Mouse (Mus musculus) olfactory bulb, adult 2 months (tissue): ENCODE results near the gene Sertad1. TPM values are rescaled to one million over a fixed set of nuclear protein-coding genes. Genes with fewer than 3 reads are reported as not detected.

ENCODE experiments used
- H3K27ac ChIP-seq: fragments of 200-500 bp; 2 replicates; pipeline ENCODE4 v1.5.1; 2012; ENCODE audit warnings: low read depth, low read length; ENCODE audit not compliant: insufficient read depth
- H3K4me1 ChIP-seq: fragments of 200-500 bp; 2 replicates; pipeline ENCODE4 v1.6.1; 2012; ENCODE audit warnings: low read length; ENCODE audit not compliant: control insufficient read depth, insufficient read depth
- H3K4me3 ChIP-seq: fragments of 200-500 bp; 2 replicates; pipeline ENCODE4 v1.5.1; 2012; ENCODE audit warnings: mild to moderate bottlenecking, low read depth, low read length, moderate library complexity; ENCODE audit not compliant: insufficient read depth
- CTCF ChIP-seq: fragments of 200-500 bp; IDR thresholded peaks from 2 replicates; pipeline ENCODE4 v1.5.1; 2012; ENCODE audit warnings: low read depth, mild to moderate bottlenecking, low read length, moderate library complexity; ENCODE audit not compliant: insufficient read depth
- POLR2A ChIP-seq: fragments of 200-500 bp; IDR thresholded peaks from 2 replicates; pipeline ENCODE4 v1.6.1; 2012; ENCODE audit warnings: mild to moderate bottlenecking, low read depth, low read length, moderate library complexity; ENCODE audit not compliant: insufficient read depth
- WGBS: fragments of 180-500 bp; shearing (Covaris S2); methylation state at CpG from one replicate; pipeline ENCODE4 v1.1.7; 2018; 5-methylcytosine and 5-hydroxymethylcytosine counted together
- polyA plus RNA-seq: library from polyadenylated mRNA; stranded (reverse); fragments of >200 nt; gene quantifications from 2 replicates; pipeline ENCODE4 v1.2.4, GENCODE M21; 2012; ENCODE audit warnings: low replicate concordance; ENCODE audit not compliant: missing spikeins, insufficient read depth, insufficient read length

Sertad1 gene
- polyA plus RNA-seq, 1 experiment, result not detected

- no peak for TF ChIP-seq POLR2A
- peak; percentile 89 for TF ChIP-seq CTCF
- no peak overlapping the region for H3K27ac ChIP-seq
- WGBS, result 21% methylated on average over 10 of the region's 10 CpGs
- H3K4me1 ChIP-seq, result peaks cover 6% of the 10 kb centered on the region
- no peak overlapping the region for H3K4me3 ChIP-seq
Measured at GRCm38 (mm10) chr7:27526039-27526827, 39.5 kb downstream of the Sertad1 start.

GRCm38 (mm10) chr7:27529070-27529469 is 42.4 kb downstream of the Sertad1 start:
- WGBS, result 86% methylated on average over 21 of the region's 21 CpGs
- Histone ChIP-seq H3K27ac (no peak overlapping the region), H3K4me3 (no peak overlapping the region), H3K4me1 (peaks cover 17% of the 10 kb centered on the region)
- no peak for TF ChIP-seq POLR2A
- TF ChIP-seq CTCF, result no peak

GRCm38 (mm10) chr7:27530937-27531336 is 44.2 kb downstream of the Sertad1 start:
- 83% methylated on average over 3 of the region's 3 CpGs for WGBS
- H3K4me3 ChIP-seq, result no peak overlapping the region
- H3K27ac ChIP-seq, result no peak overlapping the region
- H3K4me1 ChIP-seq, result peaks cover 15% of the 10 kb centered on the region
- no peak for TF ChIP-seq CTCF
- no peak for TF ChIP-seq POLR2A

GRCm38 (mm10) chr7:27531707-27532106 is 45.0 kb downstream of the Sertad1 start:
- peaks cover 11% of the 10 kb centered on the region for H3K4me1 ChIP-seq
- 69% methylated on average over 10 of the region's 10 CpGs for WGBS
- H3K27ac ChIP-seq, result no peak overlapping the region
- H3K4me3 ChIP-seq, result no peak overlapping the region
- TF ChIP-seq POLR2A, result no peak
- no peak for TF ChIP-seq CTCF

GRCm38 (mm10) chr7:27532480-27533050 is 45.9 kb downstream of the Sertad1 start:
- Histone ChIP-seq H3K4me3 (no peak overlapping the region), H3K4me1 (peaks cover 11% of the 10 kb centered on the region), H3K27ac (no peak overlapping the region)
- 72% methylated on average over 9 of the region's 9 CpGs for WGBS
- TF ChIP-seq CTCF (no peak), POLR2A (no peak)

GRCm38 (mm10) chr7:27535386-27535785 is 48.7 kb downstream of the Sertad1 start:
- H3K4me3 ChIP-seq, result no peak overlapping the region
- peaks cover 14% of the 10 kb centered on the region for H3K4me1 ChIP-seq
- TF ChIP-seq POLR2A, result no peak
- TF ChIP-seq CTCF, result no peak
- 73% methylated on average over 2 of the region's 2 CpGs for WGBS
- no peak overlapping the region for H3K27ac ChIP-seq

GRCm38 (mm10) chr7:27536618-27537017 is 49.9 kb downstream of the Sertad1 start:
- Histone ChIP-seq H3K4me1 (peaks cover 26% of the 10 kb centered on the region), H3K27ac (no peak overlapping the region), H3K4me3 (no peak overlapping the region)
- no peak for TF ChIP-seq CTCF
- TF ChIP-seq POLR2A, result no peak
- 89% methylated on average over 6 of the region's 6 CpGs for WGBS

- H3K27ac ChIP-seq, result no peak overlapping the region
Measured at GRCm38 (mm10) chr7:27537998-27538397, 51.3 kb downstream of the Sertad1 start.

GRCm38 (mm10) chr7:27538797-27539196 is 52.1 kb downstream of the Sertad1 start:
- H3K4me1 ChIP-seq, result peaks cover 18% of the 10 kb centered on the region
- TF ChIP-seq POLR2A (no peak), CTCF (no peak)
- 91% methylated on average over 2 of the region's 2 CpGs for WGBS
- no peak overlapping the region for H3K4me3 ChIP-seq
- H3K27ac ChIP-seq, result no peak overlapping the region

More at GRCm38 (mm10) chr7:27537998-27538397, 51.3 kb downstream of the Sertad1 start:
- WGBS, result 88% methylated on average over 8 of the region's 8 CpGs
- peaks cover 18% of the 10 kb centered on the region for H3K4me1 ChIP-seq
- TF ChIP-seq POLR2A (no peak), CTCF (no peak)
- H3K4me3 ChIP-seq, result no peak overlapping the region

Other genes with a start within 250 kb of the Sertad1 start
- gene Numbl, start 228.5 kb upstream of the Sertad1 start, polyA plus RNA-seq, result not detected in 2 replicates
- not detected in 2 replicates for gene Ltbp4, start 149.2 kb upstream of the Sertad1 start, polyA plus RNA-seq
- not detected in 2 replicates for gene Shkbp1, start 130.9 kb upstream of the Sertad1 start, polyA plus RNA-seq
- not detected in 2 replicates for gene Gm20479, start 129.5 kb upstream of the Sertad1 start, polyA plus RNA-seq
- not detected in 2 replicates for gene Sptbn4, start 39.2 kb upstream of the Sertad1 start, polyA plus RNA-seq
- gene Blvrb, start 38.9 kb upstream of the Sertad1 start, polyA plus RNA-seq, result not detected in 2 replicates
- not detected in 2 replicates for gene Sertad3, start 13.1 kb upstream of the Sertad1 start, polyA plus RNA-seq
- not detected in 2 replicates for gene Prx, start 12.4 kb downstream of the Sertad1 start, polyA plus RNA-seq
- not detected in 2 replicates for gene Hipk4, start 36.4 kb downstream of the Sertad1 start, polyA plus RNA-seq
- gene Pld3, start 66.3 kb downstream of the Sertad1 start, polyA plus RNA-seq, result not detected in 2 replicates
- not detected in 2 replicates for gene 2310022A10Rik, start 66.3 kb downstream of the Sertad1 start, polyA plus RNA-seq
- gene Akt2, start 104.6 kb downstream of the Sertad1 start, polyA plus RNA-seq, result not detected in 2 replicates
- gene Ttc9b, start 167.0 kb downstream of the Sertad1 start, polyA plus RNA-seq, result not detected in 2 replicates
- gene Map3k10, start 187.7 kb downstream of the Sertad1 start, polyA plus RNA-seq, result not detected in 2 replicates
- gene Zfp607b, start 202.4 kb downstream of the Sertad1 start, polyA plus RNA-seq, result not detected in 2 replicates
- gene Zfp60, start 244.5 kb downstream of the Sertad1 start, polyA plus RNA-seq, result not detected in 2 replicates